Mouse (Mus musculus): ENCODE measurements around the gene Irgq. TPM values are rescaled to one million over a fixed set of nuclear protein-coding genes. Genes with fewer than 3 reads are reported as not detected.

Gene Irgq
- total and polyA plus RNA-seq, 3 experiments = 5.1 to 10.1 (median 9.9) TPM

DNA sequence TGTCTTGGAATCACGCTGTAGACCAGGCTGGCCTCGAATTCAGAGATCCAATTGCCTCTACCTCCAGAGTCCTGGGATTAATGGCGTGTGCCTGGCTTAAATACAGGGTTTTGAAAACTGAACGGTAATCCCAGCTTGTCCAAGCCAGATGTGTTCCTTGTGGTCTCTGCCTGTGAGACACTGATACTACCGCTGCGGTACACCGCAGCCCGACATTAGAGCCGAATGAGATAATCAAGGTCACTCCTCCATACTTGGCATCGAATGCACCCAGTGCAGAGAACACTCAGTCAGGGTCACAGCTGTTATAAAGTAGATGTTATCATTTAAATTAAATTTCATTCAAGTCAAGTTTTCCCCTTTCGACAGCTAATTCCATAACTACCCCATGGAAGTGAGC lies 1.6 kb upstream of the Irgq start:
- DNase-seq (ENCODE audit: extremely low read depth) = no peak

DNA sequence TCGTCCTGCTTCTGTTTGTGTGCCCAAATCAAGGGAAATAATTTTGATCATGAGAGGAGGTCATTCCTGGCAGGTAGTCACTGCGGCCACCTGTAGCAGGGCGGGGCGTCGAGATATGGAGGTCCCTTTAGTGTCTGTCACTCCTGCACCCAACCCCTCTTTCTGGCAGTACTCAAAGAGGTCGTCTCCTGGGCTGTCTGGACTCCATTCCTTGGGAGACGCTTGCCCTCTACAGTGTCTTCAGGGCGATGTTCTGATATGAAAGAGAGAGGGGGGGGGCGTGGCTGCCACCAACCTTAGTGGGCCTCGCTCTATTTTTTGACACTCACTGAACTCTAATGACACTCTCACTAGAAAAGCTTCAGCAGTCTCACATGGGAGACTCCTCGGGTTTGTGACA lies 909 bp upstream of the Irgq start:
- no peak overlapping the region for H3K27ac ChIP-seq (ENCODE audit: insufficient read depth, low read depth)
- H3K4me3 ChIP-seq (replicated peaks in 1 of 3; ENCODE audit: low read depth in 2 of 3, low read length in 2 of 3, poor library complexity in 1 of 3) = peak overlapping the region; percentile 64 to 96 (median 75)
- no peaks in the 10 kb centered on the region for H3K27me3 ChIP-seq (replicated peaks)
- H3K79me2 ChIP-seq (replicated peaks; ENCODE audit: control insufficient read depth, extremely low read depth, insufficient read depth, poor library complexity, severe bottlenecking) = peaks cover 4% of the 10 kb centered on the region; the same call in 1 of the 2 replicates
- in situ Hi-C loops (cut with MboI; ENCODE audit: low pct_ligation_motif_present, low pct_unique_long_range_greater_than_20kb, low sequenced_read_pairs) (no loop called here), dilution Hi-C loops (cut with MboI; ENCODE audit: extremely low pct_ligation_motif_present, extremely low pct_unique_long_range_greater_than_20kb, low sequenced_read_pairs) (no loop called here)
- no peak for DNase-seq (ENCODE audit: extremely low read depth)
- H3K4me2 ChIP-seq (ENCODE audit: insufficient read depth, low read depth, poor library complexity, severe bottlenecking) = peak overlapping the region; percentile 82
- H3K4me1 ChIP-seq (ENCODE audit: control insufficient read depth in 1 of 2, insufficient read depth in 2 of 2) = peaks cover 5 to 47% of the 10 kb centered on the region in 2 experiments
- peaks cover 16 to 17% of the 10 kb centered on the region in 2 experiments for H3K36me3 ChIP-seq (replicated peaks in 1 of 2; ENCODE audit: control insufficient read depth in 1 of 2, insufficient read depth in 1 of 2, low read length in 1 of 2)
- no peak for TF ChIP-seq TBP (conservative IDR thresholded peaks at IDR 0.05; ENCODE audit: low read depth, low read length)
- TF ChIP-seq IRF4 (IDR thresholded peaks at IDR 0.05; ENCODE audit: low read depth, low read length) = no peak
- H3K9ac ChIP-seq (ENCODE audit: insufficient read depth, low read depth) = peak overlapping the region; percentile 56
- H3K9me3 ChIP-seq (replicated peaks; ENCODE audit: low read length) = peaks cover 3% of the 10 kb centered on the region

More for the DNA sequence above, 1.6 kb upstream of the Irgq start:
- Histone ChIP-seq H3K9me3 (replicated peaks; ENCODE audit: low read length) (peaks cover 3% of the 10 kb centered on the region), H3K9ac (ENCODE audit: insufficient read depth, low read depth) (no peak overlapping the region), H3K27me3 (replicated peaks) (no peaks in the 10 kb centered on the region), H3K79me2 (replicated peaks; ENCODE audit: control insufficient read depth, extremely low read depth, insufficient read depth, poor library complexity, severe bottlenecking) (peaks cover 4% of the 10 kb centered on the region; the same call in 1 of the 2 replicates), H3K27ac (ENCODE audit: insufficient read depth, low read depth) (no peak overlapping the region), H3K4me2 (ENCODE audit: insufficient read depth, low read depth, poor library complexity, severe bottlenecking) (no peak overlapping the region), H3K4me1 (ENCODE audit: control insufficient read depth in 1 of 2, insufficient read depth in 2 of 2) (peaks cover 5 to 45% of the 10 kb centered on the region in 2 experiments), H3K36me3 (replicated peaks in 1 of 2; ENCODE audit: control insufficient read depth in 1 of 2, insufficient read depth in 1 of 2, low read length in 1 of 2) (peaks cover 8 to 10% of the 10 kb centered on the region in 2 experiments), H3K4me3 (replicated peaks in 1 of 3; ENCODE audit: low read depth in 2 of 3, low read length in 2 of 3, poor library complexity in 1 of 3) (no peak overlapping the region)
- in situ Hi-C loops (cut with MboI; ENCODE audit: low pct_ligation_motif_present, low pct_unique_long_range_greater_than_20kb, low sequenced_read_pairs) (no loop called here), dilution Hi-C loops (cut with MboI; ENCODE audit: extremely low pct_ligation_motif_present, extremely low pct_unique_long_range_greater_than_20kb, low sequenced_read_pairs) (no loop called here)
- TF ChIP-seq KAT2A (IDR thresholded peaks at IDR 0.05; ENCODE audit: insufficient replicate concordance, low read length) (no peak), ZKSCAN1 (IDR thresholded peaks at IDR 0.05; ENCODE audit: borderline replicate concordance, low read depth, low read length) (no peak), MEF2A (IDR thresholded peaks at IDR 0.05; ENCODE audit: borderline replicate concordance, low read depth, low read length) (no peak), JUND (conservative IDR thresholded peaks at IDR 0.05; ENCODE audit: low read depth, low read length) (no peak), MAFK (IDR thresholded peaks at IDR 0.05; ENCODE audit: insufficient replicate concordance, low read length) (no peak), NELFE (IDR thresholded peaks at IDR 0.05; ENCODE audit: low read depth, low read length) (no peak), TCF12 (IDR thresholded peaks at IDR 0.05; ENCODE audit: low read depth, low read length) (no peak), MYC (IDR thresholded peaks at IDR 0.05; ENCODE audit: low read depth, low read length) (no peak), USF1 (IDR thresholded peaks at IDR 0.05; ENCODE audit: low read depth, low read length) (no peak), ZNF384 (IDR thresholded peaks at IDR 0.05; ENCODE audit: low read depth, low read length) (no peak), E2F4 (IDR thresholded peaks at IDR 0.05; ENCODE audit: insufficient replicate concordance, low read depth, low read length) (no peak), CHD2 (IDR thresholded peaks at IDR 0.05; ENCODE audit: low read length) (no peak)

Measured in CH12.LX (cell line).